Mouse (Mus musculus) liver, postnatal 0 days (tissue): ENCODE results near the gene Smpdl3b. TPM values are rescaled to one million over a fixed set of nuclear protein-coding genes. Genes with fewer than 3 reads are reported as not detected.
"Not testable (repeated sequence)": the region's sequence is repeated elsewhere in the genome, so short reads cannot be mapped to it uniquely, and the experiment has no call there.

ENCODE experiments used
- ATAC-seq: fragments of 200-750 bp; cut with Nextera tagmentation; 2 replicates; pipeline ENCODE4 v1.8.0; 2017; ENCODE audit warnings: mild to moderate bottlenecking, moderate library complexity
- DNase-seq: peaks from one replicate; pipeline ENCODE4 v3.0.0-alpha.2; 2016
- H3K27ac ChIP-seq: fragments of 300-500 bp; sonication (generic); 2 replicates; pipeline ENCODE4 v1.5.1; 2014; ENCODE audit warnings: antibody characterized with exemption, moderate library complexity, mild to moderate bottlenecking, low read depth
- H3K27me3 ChIP-seq: fragments of 300-500 bp; sonication (generic); 2 replicates; pipeline ENCODE4 v1.6.1; 2014; ENCODE audit warnings: low read length, control low read depth, mixed read lengths; ENCODE audit not compliant: insufficient read depth
- H3K36me3 ChIP-seq: fragments of 300-500 bp; sonication (generic); replicated peaks from 2 replicates; pipeline ENCODE4 v1.6.1; 2014; ENCODE audit warnings: mild to moderate bottlenecking, control low read depth, low read length, moderate library complexity, mixed read lengths; ENCODE audit not compliant: insufficient read depth
- H3K4me1 ChIP-seq: fragments of 300-500 bp; sonication (generic); 2 replicates; pipeline ENCODE4 v1.6.1; 2014; ENCODE audit warnings: antibody characterized with exemption, mild to moderate bottlenecking, control low read depth; ENCODE audit not compliant: insufficient read depth
- H3K4me2 ChIP-seq: fragments of 300-500 bp; sonication (generic); 2 replicates; pipeline ENCODE4 v1.6.1; 2014; ENCODE audit warnings: low read depth, mild to moderate bottlenecking, low read length, moderate library complexity, mixed read lengths
- H3K4me3 ChIP-seq: fragments of 300-500 bp; sonication (generic); 2 replicates; pipeline ENCODE4 v1.5.1; 2014; ENCODE audit warnings: low read depth, low read length
- H3K9ac ChIP-seq: fragments of 300-500 bp; sonication (generic); replicated peaks from 2 replicates; pipeline ENCODE4 v1.6.1; 2014; ENCODE audit warnings: mild to moderate bottlenecking, moderate library complexity
- H3K9me3 ChIP-seq: fragments of 300-500 bp; sonication (generic); 2 replicates; pipeline ENCODE4 v1.6.1; 2016; ENCODE audit warnings: mild to moderate bottlenecking, control low read depth, low read length, mixed read lengths
- CTCF ChIP-seq: sonication (generic); IDR thresholded peaks from 2 replicates; pipeline ENCODE4 v1.5.1; 2016; ENCODE audit warnings: antibody characterized with exemption, low read depth
- EP300 ChIP-seq: IDR thresholded peaks from 2 replicates; pipeline ENCODE4 v1.6.1; 2016; ENCODE audit warnings: antibody characterized with exemption, low read depth, mild to moderate bottlenecking
- WGBS: fragments of 180-500 bp; shearing (Covaris S2); extraction: QIAGEN DNeasy Blood & Tissue Kit; methylation state at CpG from one replicate; pipeline ENCODE4 v1.1.7; 2014; ENCODE audit not compliant: insufficient replicate concordance; 5-methylcytosine and 5-hydroxymethylcytosine counted together
- polyA plus RNA-seq: library from polyadenylated mRNA; unstranded; fragments of >200 nt; fragmentation: Nextera tagmentation; extraction: Ambion mirVana; gene quantifications from 2 replicates; pipeline ENCODE4 v1.2.1, GENCODE M21; 2015

Smpdl3b gene
- polyA plus RNA-seq, 1 experiment from 2014 or later = 0.34 TPM

DNA sequence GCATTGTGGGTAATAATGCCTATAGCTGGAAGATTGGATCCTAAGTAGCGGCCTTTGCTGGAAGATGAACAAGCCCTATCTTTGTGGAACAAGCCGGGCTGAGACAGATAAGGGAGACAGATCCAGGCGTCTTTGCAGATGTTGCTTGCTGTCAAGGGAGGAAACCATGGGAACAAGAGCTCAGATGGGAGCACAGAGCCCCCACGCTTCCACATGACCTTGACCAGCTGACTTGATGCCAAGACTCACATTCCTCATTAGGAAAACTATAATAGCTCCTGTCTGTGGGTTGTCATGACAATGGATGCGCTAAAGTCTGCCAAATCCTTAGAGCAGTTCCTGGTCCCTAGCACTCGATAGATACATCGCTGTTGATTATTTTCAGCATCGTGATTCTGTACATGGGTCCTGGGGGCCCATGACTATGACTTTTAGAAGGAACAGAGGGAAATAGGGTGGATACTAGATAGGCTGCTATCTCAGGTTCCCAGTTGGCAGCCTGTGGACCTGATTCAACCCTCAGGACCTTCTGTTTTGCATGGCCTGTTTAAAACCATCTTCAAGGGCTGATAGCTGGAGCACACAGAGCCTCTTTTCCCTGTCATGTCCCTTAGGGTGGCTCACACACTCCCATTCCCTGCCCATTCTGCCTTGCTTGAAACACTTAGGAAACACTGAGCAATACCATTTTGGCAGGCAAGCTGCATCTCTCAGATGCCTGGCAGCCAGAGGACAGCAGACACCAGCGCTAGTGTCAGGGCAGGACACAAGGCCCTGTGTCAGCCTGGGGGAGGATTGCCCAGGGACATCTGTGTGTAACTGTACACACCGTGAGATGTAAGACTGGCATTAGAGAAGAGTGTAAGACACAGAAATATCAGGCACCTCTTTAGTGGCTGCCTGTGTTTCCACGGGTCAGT lies 12.8 kb downstream of the Smpdl3b start:
- peaks cover 5% of the 10 kb centered on the region; the same call in 1 of the 2 replicates for H3K4me1 ChIP-seq
- no peak overlapping the region for H3K4me2 ChIP-seq
- ATAC-seq (peak; percentile 16; the same call in 1 of the 2 replicates), DNase-seq (no peak)
- TF ChIP-seq EP300 (no peak), CTCF (no peak)
- H3K9ac ChIP-seq = no peak overlapping the region
- no peaks in the 10 kb centered on the region for H3K27me3 ChIP-seq
- H3K4me3 ChIP-seq = no peak overlapping the region
- H3K36me3 ChIP-seq = no peaks in the 10 kb centered on the region
- no peak overlapping the region for H3K27ac ChIP-seq
- WGBS = 60% methylated on average over 11 of the region's 11 CpGs
- H3K9me3 ChIP-seq = no peaks in the 10 kb centered on the region

DNA sequence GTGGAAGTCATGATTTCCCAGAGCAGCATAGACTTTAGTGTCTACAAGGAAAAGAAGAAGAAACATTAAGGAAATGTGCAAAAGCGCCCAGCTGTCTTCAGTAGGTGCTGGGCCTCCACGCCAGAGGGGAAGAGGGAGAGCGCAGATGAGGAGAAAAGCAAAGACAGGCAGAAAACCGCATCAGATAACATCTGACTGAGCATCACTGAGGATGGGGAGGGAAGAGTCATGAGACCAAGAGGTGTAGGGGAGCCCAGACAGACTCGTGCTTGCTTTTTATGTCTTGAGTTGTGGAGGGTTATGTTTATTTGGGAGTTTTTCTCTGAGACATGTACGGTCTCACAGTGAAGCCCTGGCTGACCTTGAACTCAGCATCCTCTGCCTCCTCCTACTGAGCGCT lies 15.6 kb downstream of the Smpdl3b start:
- H3K4me1 ChIP-seq = no peaks in the 10 kb centered on the region
- H3K9me3 ChIP-seq = no peaks in the 10 kb centered on the region
- no peak overlapping the region for H3K27ac ChIP-seq
- no peak overlapping the region for H3K4me2 ChIP-seq
- no peak overlapping the region for H3K4me3 ChIP-seq
- no peak for ATAC-seq
- TF ChIP-seq EP300 (no peak), CTCF (no peak)
- DNase-seq = no peak
- 85% methylated on average over 7 of the region's 7 CpGs for WGBS
- H3K9ac ChIP-seq = no peak overlapping the region
- no peaks in the 10 kb centered on the region for H3K36me3 ChIP-seq
- no peaks in the 10 kb centered on the region for H3K27me3 ChIP-seq

DNA sequence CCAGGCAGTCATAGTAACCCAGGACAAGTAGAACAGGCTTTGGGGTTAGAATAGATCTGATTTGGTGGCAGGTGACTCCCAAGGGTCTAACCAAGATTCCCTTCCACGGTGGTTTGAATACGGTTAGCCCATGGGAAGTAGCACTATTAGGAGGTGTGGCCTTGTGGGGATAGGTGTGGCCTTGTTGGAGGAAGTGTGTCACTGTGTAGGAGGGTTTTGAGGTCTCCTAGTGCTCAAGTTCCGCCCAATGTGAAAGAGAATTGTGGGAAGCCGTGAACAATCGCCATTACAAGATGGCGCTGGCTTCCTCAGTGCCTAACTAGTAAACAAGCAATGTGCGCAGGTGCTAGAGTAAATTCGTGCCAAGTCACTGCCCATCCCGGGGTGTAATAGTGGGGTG lies 19.9 kb downstream of the Smpdl3b start:
- H3K27me3 ChIP-seq, H3K4me1 ChIP-seq, H3K4me2 ChIP-seq, ATAC-seq, H3K9ac ChIP-seq, H3K9me3 ChIP-seq, H3K36me3 ChIP-seq, DNase-seq, H3K4me3 ChIP-seq, H3K27ac ChIP-seq: not testable (repeated sequence)
- WGBS = 88% methylated on average over 9 of the region's 9 CpGs

DNA sequence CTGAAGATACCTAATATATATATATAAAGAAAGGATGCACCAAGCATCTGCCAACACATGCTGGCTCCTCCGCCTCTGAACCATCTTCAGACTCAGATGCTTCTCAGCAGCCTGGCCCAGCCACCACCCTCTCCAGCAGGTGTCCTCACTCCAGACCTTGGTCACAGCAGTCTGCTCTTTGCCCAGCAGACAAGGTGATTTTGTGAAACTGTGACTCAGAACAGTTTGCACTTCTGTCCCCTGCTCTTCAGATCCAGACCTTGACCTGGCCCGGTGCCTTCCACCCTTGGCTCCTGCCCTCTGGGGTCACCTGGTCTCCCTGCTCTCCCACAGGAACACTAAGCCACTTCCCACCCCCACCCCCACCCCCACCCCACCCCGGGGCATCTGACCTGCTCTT lies 21.2 kb downstream of the Smpdl3b start:
- H3K27ac ChIP-seq = no peak overlapping the region
- no peak overlapping the region for H3K4me2 ChIP-seq
- ATAC-seq (peak; percentile 64), DNase-seq (peak; percentile 59)
- H3K4me3 ChIP-seq = no peak overlapping the region
- H3K9me3 ChIP-seq = no peaks in the 10 kb centered on the region
- H3K27me3 ChIP-seq = no peaks in the 10 kb centered on the region
- H3K4me1 ChIP-seq = peaks cover 21% of the 10 kb centered on the region
- no peaks in the 10 kb centered on the region for H3K36me3 ChIP-seq
- 53% methylated on average over 3 of the region's 3 CpGs for WGBS
- no peak overlapping the region for H3K9ac ChIP-seq
- peak; percentile 45 for TF ChIP-seq CTCF
- TF ChIP-seq EP300 = no peak

DNA sequence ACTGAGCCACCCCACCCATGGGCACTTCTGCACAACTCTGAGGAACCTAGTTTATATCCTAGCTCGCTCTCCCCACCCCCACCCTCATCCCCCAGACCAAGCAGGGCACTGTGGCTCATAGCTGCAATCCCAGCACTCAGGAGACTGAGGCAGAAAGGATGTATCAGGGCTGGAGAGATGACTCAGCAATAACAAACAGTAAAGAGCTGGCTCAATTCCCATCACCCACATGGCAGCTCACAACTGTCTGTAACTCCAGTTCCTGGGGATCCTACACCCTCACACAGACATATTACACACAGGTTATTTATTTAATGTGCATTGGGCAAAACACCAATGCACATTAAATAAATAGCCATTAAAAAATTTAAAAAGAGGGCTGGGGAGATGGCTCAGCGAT lies 21.7 kb downstream of the Smpdl3b start:
- Histone ChIP-seq H3K4me3 (no peak overlapping the region), H3K4me1 (peaks cover 21% of the 10 kb centered on the region), H3K36me3 (no peaks in the 10 kb centered on the region), H3K9ac (no peak overlapping the region), H3K4me2 (no peak overlapping the region), H3K27me3 (no peaks in the 10 kb centered on the region), H3K27ac (no peak overlapping the region), H3K9me3 (no peaks in the 10 kb centered on the region)
- TF ChIP-seq CTCF (no peak), EP300 (no peak)
- ATAC-seq (no peak), DNase-seq (no peak)
- 76% methylated on average over 2 of the region's 2 CpGs for WGBS

DNA sequence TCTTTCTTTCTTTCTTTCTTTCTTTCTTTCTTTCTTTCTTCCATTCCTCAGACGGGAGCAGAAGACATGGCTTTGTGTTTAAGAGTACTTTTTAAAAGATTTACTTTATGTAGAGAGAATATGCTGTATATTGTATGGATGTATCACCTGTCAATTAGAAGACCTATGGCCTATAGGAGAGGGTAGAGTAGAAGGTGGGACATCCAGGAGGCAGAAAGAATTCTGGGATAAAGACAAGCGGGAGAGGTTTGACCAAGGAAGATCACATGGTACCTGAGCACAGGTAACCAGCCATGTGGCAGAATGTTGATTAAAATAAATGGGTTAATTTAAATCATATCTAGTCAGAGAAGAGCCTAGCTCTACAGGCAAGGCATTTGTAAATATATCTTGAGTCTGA lies 22.3 kb downstream of the Smpdl3b start:
- Histone ChIP-seq H3K9me3 (no peaks in the 10 kb centered on the region), H3K9ac (no peak overlapping the region), H3K27me3 (no peaks in the 10 kb centered on the region), H3K36me3 (no peaks in the 10 kb centered on the region), H3K4me3 (no peak overlapping the region), H3K4me2 (no peak overlapping the region), H3K4me1 (peaks cover 21% of the 10 kb centered on the region), H3K27ac (no peak overlapping the region)
- 93% methylated on average over 2 of the region's 2 CpGs for WGBS
- TF ChIP-seq EP300 (no peak), CTCF (no peak)
- DNase-seq = no peak
- no peak for ATAC-seq
